Mouse (Mus musculus) forebrain, embryonic 12.5 days (tissue): Measurements from ENCODE around the gene Scn11a. TPM values are rescaled to one million over a fixed set of nuclear protein-coding genes. Genes with fewer than 3 reads are reported as not detected.
A peak's percentile ranks its signal among the peaks of the same experiment; 100 is the strongest.

Source experiments
- ATAC-seq: fragments of 200-750 bp; cut with Nextera tagmentation; 2 replicates; pipeline ENCODE4 v1.8.0; 2017; ENCODE audit warnings: moderate TSS enrichment; ENCODE audit not compliant: low FRiP score
- H3K27ac ChIP-seq: fragments of 300-500 bp; sonication (generic); 2 replicates; pipeline ENCODE4 v1.5.1; 2016; ENCODE audit warnings: mild to moderate bottlenecking
- H3K27me3 ChIP-seq: fragments of 300-500 bp; sonication (generic); 2 replicates; pipeline ENCODE4 v1.6.1; 2016; ENCODE audit warnings: mild to moderate bottlenecking
- H3K36me3 ChIP-seq: fragments of 300-500 bp; sonication (generic); replicated peaks from 2 replicates; pipeline ENCODE4 v1.6.1; 2016; ENCODE audit warnings: mild to moderate bottlenecking
- H3K4me1 ChIP-seq: fragments of 300-500 bp; sonication (generic); 2 replicates; pipeline ENCODE4 v1.6.1; 2016
- H3K4me2 ChIP-seq: fragments of 300-500 bp; sonication (generic); 2 replicates; pipeline ENCODE4 v1.6.1; 2016; ENCODE audit warnings: mild to moderate bottlenecking, moderate library complexity
- H3K4me3 ChIP-seq: fragments of 300-500 bp; sonication (generic); replicated peaks from 2 replicates; pipeline ENCODE4 v1.5.1; 2016; ENCODE audit warnings: mild to moderate bottlenecking
- H3K9ac ChIP-seq: fragments of 300-500 bp; sonication (generic); 2 replicates; pipeline ENCODE4 v1.6.1; 2016; ENCODE audit warnings: mild to moderate bottlenecking
- H3K9me3 ChIP-seq: fragments of 300-500 bp; sonication (generic); 2 replicates; pipeline ENCODE4 v1.6.1; 2016
- WGBS: fragments of 180-500 bp; shearing (Covaris S2); methylation state at CpG from one replicate; pipeline ENCODE4 v1.1.7; 2016; 5-methylcytosine and 5-hydroxymethylcytosine counted together
- polyA plus RNA-seq: library from polyadenylated mRNA; unstranded; fragments of >200 nt; fragmentation: Nextera tagmentation; extraction: Ambion mirVana; gene quantifications from 2 replicates; pipeline ENCODE4 v1.2.1, GENCODE M21; 2016

Gene Scn11a
- polyA plus RNA-seq, 1 experiment from 2014 or later: 0.88 TPM

DNA sequence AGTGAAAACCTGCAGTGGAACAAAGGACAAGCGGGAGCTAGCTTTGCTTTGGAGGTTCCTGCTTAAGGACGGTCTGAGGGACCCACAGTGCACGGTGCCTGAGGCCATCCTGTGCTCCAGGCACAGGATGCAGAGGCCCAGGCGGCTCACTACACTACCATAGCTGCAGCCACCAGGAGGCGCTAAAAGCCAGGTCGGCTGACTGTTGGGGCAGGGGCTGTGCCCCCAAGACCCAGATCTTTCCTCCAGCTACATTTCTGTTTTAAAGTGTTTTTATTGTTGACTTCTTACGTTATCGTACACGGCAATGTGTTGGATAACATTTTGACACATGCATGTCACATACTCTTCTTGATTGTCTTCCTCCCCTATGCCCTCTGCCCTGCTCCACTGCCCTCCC lies 32.8 kb downstream of the Scn11a start:
- WGBS: 61% methylated on average over 9 of the region's 9 CpGs

DNA sequence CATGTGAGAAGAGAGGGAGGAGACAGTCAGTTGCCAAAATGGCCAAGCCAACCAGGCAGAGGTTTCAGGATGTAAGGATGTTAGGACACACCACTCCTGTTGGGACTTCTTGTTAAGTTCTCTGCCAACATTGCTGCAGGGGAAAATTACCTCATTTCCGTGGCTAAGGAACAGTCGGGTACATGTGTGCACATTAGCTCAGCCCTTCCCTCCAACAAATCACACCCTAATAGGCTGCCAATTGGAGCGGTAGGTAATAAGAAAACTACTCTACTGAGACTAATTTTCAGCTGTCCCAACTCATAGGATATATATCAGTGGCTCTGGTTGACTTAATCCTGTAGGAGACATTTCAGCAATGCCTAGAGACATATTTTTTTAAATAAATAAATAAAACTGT lies 44.4 kb downstream of the Scn11a start:
- H3K9me3 ChIP-seq: no peaks in the 10 kb centered on the region
- H3K36me3 ChIP-seq: no peaks in the 10 kb centered on the region
- WGBS: 91% methylated on average over 3 of the region's 3 CpGs
- no peaks in the 10 kb centered on the region for H3K27me3 ChIP-seq
- no peak overlapping the region for H3K4me2 ChIP-seq
- no peaks in the 10 kb centered on the region for H3K4me1 ChIP-seq
- no peak overlapping the region for H3K27ac ChIP-seq
- no peak for ATAC-seq
- H3K4me3 ChIP-seq: no peak overlapping the region
- H3K9ac ChIP-seq: no peak overlapping the region

More for the DNA sequence above, 32.8 kb downstream of the Scn11a start:
- Histone ChIP-seq H3K4me1 (no peaks in the 10 kb centered on the region), H3K9ac (no peak overlapping the region), H3K27me3 (no peaks in the 10 kb centered on the region), H3K27ac (no peak overlapping the region), H3K9me3 (peaks cover 2% of the 10 kb centered on the region; the same call in 1 of the 2 replicates), H3K4me3 (no peak overlapping the region), H3K4me2 (no peak overlapping the region), H3K36me3 (no peaks in the 10 kb centered on the region)
- no peak for ATAC-seq

DNA sequence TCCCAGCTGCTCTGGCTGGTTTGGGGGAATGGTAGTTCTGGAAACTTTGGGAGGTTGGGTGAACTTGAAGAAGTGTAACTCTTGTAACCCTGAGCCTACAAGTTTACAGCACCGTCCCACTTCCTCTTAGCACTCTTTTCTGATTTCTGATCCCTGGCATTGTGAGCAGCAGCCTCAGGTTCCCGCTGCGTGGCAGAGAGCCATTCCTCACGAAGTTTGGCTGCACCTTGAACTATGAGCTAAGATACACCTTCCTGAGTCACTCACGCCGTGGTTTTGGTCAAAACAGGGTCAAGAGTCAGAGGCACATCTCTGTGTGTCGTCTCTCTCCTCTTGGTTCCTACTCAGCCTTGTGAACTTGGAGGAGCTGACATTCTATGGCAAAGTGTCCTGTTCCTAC lies 48.6 kb downstream of the Scn11a start:
- Histone ChIP-seq H3K9ac (no peak overlapping the region), H3K27ac (no peak overlapping the region), H3K4me2 (no peak overlapping the region), H3K4me3 (no peak overlapping the region), H3K9me3 (0 out of 2 replicates have a peak, but pooled peaks cover 5% of the 10 kb centered on the region), H3K36me3 (no peaks in the 10 kb centered on the region), H3K27me3 (no peaks in the 10 kb centered on the region), H3K4me1 (no peaks in the 10 kb centered on the region)
- no peak for ATAC-seq
- WGBS: 91% methylated on average over 7 of the region's 7 CpGs

DNA sequence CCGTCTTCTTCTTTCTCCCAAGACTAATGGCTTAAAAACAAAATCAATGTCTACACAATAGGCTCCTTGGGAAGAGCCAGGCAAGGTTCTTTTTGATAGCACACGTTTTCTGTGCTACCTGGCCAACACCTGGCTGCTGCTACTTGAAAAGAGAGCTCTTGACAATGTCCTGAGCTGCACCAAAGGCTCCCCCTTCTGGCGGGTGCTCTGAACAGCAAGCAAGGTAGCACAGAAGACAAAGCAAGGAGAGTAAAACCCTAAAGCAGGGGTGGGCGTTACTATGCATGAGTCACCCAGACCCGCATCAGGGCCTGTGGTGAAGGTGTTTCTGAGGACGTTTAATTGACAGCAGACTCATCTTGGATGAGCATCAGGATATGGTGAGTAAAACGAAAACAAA lies 56.7 kb downstream of the Scn11a start:
- no peak for ATAC-seq
- Histone ChIP-seq H3K27me3 (no peaks in the 10 kb centered on the region), H3K36me3 (no peaks in the 10 kb centered on the region), H3K27ac (no peak overlapping the region), H3K4me3 (no peak overlapping the region), H3K4me2 (no peak overlapping the region), H3K9me3 (no peaks in the 10 kb centered on the region), H3K9ac (no peak overlapping the region), H3K4me1 (no peaks in the 10 kb centered on the region)
- 41% methylated on average over 7 of the region's 7 CpGs for WGBS

DNA sequence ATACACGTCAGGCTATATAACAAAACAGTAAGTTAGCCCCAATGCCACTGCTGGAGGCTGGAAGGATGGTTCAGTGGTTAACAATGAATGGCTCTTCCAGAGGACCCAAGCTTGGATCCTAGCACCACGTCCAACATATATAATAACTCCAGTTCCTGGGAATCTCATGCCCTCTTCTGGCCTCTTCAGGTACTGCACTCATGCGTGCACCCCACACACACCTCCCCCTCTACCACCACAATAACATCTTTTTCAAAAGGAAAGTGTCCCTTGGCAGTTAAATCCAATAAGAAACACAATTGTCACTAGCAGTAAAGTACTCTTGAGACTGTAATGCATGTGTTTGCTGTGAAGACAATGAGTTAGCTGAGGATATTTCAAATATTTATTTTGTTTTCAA lies 65.0 kb downstream of the Scn11a start:
- Histone ChIP-seq H3K4me1 (no peaks in the 10 kb centered on the region), H3K27me3 (no peaks in the 10 kb centered on the region), H3K9me3 (0 out of 2 replicates have a peak, but pooled peaks cover 4% of the 10 kb centered on the region), H3K27ac (no peak overlapping the region), H3K36me3 (no peaks in the 10 kb centered on the region), H3K4me2 (no peak overlapping the region), H3K4me3 (no peak overlapping the region), H3K9ac (no peak overlapping the region)
- 89% methylated on average over 3 of the region's 3 CpGs for WGBS
- no peak for ATAC-seq

DNA sequence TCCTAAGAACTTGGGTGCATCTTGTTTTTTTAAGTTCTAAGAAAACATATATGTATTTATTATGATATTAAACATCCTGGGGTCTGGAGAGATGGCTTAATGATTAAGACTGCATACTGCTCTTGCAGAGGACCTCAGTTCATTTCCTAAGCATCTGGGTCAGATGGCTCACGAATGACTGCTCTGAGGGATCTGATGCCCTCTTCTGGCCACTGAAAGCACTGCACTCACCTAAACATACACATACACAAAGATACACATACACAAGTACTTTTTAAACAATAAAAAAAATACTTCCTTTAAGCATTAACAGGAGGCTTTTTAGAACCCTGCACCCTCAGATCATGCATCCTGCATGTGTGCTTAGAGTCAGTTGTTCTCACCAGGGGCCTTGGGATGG lies 65.8 kb downstream of the Scn11a start:
- Histone ChIP-seq H3K27me3 (no peaks in the 10 kb centered on the region), H3K4me3 (no peak overlapping the region), H3K4me1 (no peaks in the 10 kb centered on the region), H3K9me3 (0 out of 2 replicates have a peak, but pooled peaks cover 4% of the 10 kb centered on the region), H3K4me2 (no peak overlapping the region), H3K36me3 (no peaks in the 10 kb centered on the region), H3K27ac (no peak overlapping the region), H3K9ac (no peak overlapping the region)
- no peak for ATAC-seq
- WGBS: 86% methylated on average over 1 of the region's 1 CpGs

DNA sequence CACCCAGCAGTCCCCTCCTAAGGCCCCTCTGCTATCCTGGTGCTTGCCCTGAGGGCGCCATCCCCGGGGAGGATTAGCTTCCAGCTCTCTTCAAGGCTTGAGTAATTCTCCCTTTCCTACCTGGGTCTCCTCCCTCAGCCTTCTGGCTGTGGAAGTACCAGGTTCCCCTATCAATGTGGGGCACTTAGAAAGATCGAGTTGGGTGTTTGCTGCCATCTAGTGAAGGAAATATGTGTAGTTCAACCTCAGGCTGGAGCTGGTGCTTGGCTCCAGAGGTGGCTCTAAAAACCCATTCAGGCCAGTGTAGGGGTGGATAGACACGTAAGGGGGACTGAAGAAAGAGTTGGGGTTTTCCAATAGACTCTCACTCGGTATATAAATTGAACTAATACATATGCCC lies 73.7 kb downstream of the Scn11a start:
- H3K27ac ChIP-seq: no peak overlapping the region
- no peaks in the 10 kb centered on the region for H3K9me3 ChIP-seq
- WGBS: 7% methylated on average over 5 of the region's 5 CpGs
- H3K4me3 ChIP-seq: no peak overlapping the region
- ATAC-seq: 0 out of 2 replicates have a peak, but pooled peaks have one; percentile 36
- no peaks in the 10 kb centered on the region for H3K27me3 ChIP-seq
- no peak overlapping the region for H3K9ac ChIP-seq
- H3K4me2 ChIP-seq: no peak overlapping the region
- H3K36me3 ChIP-seq: no peaks in the 10 kb centered on the region
- no peaks in the 10 kb centered on the region for H3K4me1 ChIP-seq

DNA sequence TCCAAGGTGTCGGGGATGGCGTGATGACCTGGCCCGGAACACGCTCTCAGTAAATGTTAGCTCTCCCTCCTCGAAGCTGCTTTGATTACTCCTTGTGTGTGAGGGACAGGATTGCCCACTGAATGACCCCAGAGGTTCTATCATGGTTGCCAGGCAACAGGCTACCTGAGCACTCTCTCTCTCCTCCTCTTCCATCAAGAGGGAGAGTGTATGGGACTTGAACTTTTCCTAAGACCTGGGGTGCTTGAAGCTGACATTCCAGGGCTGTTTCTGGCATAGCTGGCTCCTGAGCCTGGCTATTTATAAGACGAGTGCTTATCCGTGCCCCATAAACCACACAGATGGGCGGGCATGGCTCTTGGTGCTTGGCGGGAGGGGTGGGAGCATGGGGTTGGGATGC lies 76.1 kb downstream of the Scn11a start:
- 81% methylated on average over 9 of the region's 9 CpGs for WGBS
- H3K27me3 ChIP-seq: no peaks in the 10 kb centered on the region
- no peaks in the 10 kb centered on the region for H3K9me3 ChIP-seq
- H3K27ac ChIP-seq: no peak overlapping the region
- H3K4me1 ChIP-seq: no peaks in the 10 kb centered on the region
- H3K4me3 ChIP-seq: no peak overlapping the region
- H3K4me2 ChIP-seq: no peak overlapping the region
- ATAC-seq: no peak
- no peak overlapping the region for H3K9ac ChIP-seq
- H3K36me3 ChIP-seq: no peaks in the 10 kb centered on the region

DNA sequence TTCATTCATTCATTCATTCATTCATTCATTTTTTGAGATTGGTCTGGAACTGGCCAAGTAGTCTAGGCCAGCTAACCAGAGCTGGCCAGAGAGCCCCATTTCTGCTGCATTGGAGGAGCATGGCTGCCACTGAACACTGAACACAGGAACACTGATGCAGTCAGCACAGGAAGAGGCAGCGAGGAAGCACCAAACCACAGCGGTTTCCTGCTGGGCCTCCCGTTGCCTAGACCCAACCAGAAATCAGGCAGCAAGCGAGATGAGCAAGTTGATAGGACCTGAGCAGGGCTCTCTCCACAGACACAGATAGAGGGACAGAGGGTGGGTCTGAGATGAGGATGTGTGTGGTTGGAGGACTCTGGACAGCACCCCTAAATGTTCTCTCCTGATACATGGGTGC lies 81.4 kb downstream of the Scn11a start:
- WGBS: 84% methylated on average over 4 of the region's 4 CpGs
- Histone ChIP-seq H3K4me3 (no peak overlapping the region), H3K4me2 (no peak overlapping the region), H3K27ac (no peak overlapping the region), H3K4me1 (no peaks in the 10 kb centered on the region), H3K27me3 (no peaks in the 10 kb centered on the region), H3K9me3 (no peaks in the 10 kb centered on the region), H3K36me3 (no peaks in the 10 kb centered on the region), H3K9ac (no peak overlapping the region)
- no peak for ATAC-seq

DNA sequence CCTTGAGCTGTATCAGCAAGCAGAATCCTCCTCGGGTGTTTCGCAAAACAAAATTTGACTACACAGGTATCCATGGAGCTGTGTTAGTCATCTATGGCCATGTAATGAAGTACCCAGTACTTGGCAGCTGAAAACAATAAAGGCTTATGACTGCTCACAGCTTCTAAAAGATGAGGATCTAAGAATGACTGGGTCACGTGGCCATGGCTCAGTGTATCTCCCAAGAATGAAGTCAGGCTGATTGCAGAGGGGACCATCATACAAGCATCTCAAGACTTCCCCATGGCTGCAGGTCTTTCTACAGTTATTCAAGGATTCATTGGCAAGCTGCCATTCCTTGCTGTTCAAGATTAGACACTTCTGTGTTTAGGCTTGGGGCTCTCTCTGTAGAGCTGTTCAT lies 81.9 kb downstream of the Scn11a start:
- Histone ChIP-seq H3K4me1 (no peaks in the 10 kb centered on the region), H3K9me3 (no peaks in the 10 kb centered on the region), H3K9ac (no peak overlapping the region), H3K27me3 (no peaks in the 10 kb centered on the region), H3K4me2 (no peak overlapping the region), H3K27ac (no peak overlapping the region), H3K36me3 (no peaks in the 10 kb centered on the region), H3K4me3 (no peak overlapping the region)
- 89% methylated on average over 3 of the region's 3 CpGs for WGBS
- no peak for ATAC-seq

DNA sequence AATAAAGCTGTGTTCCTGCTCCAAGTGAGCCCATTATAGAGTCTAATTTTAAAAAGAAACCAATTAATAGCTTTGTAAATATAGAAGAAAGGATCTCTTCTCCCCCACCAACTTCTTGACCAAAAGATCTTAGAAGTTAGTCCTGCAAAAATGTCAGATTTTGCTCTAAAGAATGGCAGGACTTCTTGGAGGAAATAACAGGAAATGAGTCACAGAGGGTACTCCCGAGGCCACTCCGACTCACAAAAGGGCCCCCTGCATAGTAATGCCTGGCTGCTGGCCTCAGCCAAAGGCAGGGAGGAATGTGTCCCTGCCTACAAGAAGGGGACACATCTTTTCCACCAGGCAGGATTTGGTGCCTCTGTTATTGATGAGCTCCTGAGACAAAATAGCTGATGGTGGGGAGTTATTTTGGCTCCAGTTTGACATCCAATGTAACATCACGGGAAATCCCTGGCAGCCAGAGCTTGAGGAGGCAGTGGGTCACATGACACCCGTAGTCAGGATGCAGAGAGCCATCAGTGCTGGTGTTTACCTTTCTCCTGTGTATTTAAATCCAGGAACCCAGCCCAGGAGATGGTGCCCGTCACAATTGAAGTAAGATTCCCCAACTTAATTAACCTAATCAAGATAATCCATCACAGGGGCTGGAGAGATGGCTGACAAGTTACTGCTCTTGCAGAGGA lies 84.0 kb downstream of the Scn11a start:
- H3K9ac ChIP-seq: no peak overlapping the region
- no peaks in the 10 kb centered on the region for H3K4me1 ChIP-seq
- no peak overlapping the region for H3K4me2 ChIP-seq
- WGBS: 49% methylated on average over 5 of the region's 5 CpGs
- H3K27ac ChIP-seq: no peak overlapping the region
- no peak for ATAC-seq
- H3K9me3 ChIP-seq: no peaks in the 10 kb centered on the region
- H3K36me3 ChIP-seq: no peaks in the 10 kb centered on the region
- H3K4me3 ChIP-seq: no peak overlapping the region
- no peaks in the 10 kb centered on the region for H3K27me3 ChIP-seq

DNA sequence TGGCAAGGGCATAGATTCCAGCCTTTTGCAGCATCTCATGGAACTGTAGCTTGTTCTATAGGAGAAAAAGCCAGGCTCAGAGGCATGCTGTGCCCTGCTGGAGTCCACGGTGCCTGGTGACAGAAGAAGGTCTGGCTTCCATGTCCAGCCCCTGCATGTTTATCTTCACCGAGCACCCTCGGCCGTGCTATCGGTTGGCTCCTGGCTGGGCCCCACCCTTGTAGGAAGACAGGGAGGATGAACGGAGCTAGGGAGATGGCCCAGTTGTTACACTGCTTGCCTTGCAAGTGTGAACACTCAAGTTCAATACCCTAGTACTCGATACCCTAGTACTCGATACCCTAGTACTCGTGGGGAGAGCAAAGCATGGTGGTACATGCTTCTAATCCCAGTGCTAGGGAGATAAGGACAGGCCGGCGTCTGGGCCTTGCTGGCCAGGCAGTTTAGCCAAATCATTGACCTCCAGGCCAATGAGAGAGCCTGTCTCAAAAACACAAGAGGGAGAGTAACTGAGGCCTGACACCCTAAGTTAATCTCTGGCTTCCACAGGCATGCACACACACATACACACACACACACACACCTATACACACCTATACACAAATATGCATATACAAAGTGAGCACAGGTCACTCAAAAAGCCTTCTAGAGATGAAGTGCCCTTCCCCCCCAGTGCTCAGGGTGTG lies 96.7 kb downstream of the Scn11a start:
- H3K9me3 ChIP-seq: no peaks in the 10 kb centered on the region
- H3K27ac ChIP-seq: no peak overlapping the region
- no peaks in the 10 kb centered on the region for H3K36me3 ChIP-seq
- H3K27me3 ChIP-seq: no peaks in the 10 kb centered on the region
- H3K4me3 ChIP-seq: no peak overlapping the region
- no peak for ATAC-seq
- H3K4me2 ChIP-seq: no peak overlapping the region
- 88% methylated on average over 11 of the region's 11 CpGs for WGBS
- H3K4me1 ChIP-seq: peaks cover 14% of the 10 kb centered on the region
- H3K9ac ChIP-seq: no peak overlapping the region

DNA sequence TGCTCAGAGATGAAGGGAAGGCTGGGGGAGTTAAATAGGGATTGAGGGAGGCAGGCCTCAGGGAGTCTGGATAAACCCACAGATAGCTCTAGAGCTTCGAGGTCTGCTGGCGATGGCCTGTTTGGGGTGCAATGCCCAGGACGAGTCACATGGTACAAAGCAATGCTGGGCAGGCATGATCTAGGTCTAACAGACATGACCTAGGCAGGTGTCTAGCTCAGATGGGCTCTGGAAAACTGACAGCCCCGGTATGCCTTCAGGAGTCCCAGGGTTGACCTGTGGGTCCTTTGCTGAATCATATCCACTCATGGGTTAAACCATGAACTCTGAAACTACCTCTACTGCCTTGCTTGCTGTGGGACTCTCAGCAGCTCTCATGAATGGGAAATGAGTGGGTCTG lies 98.3 kb downstream of the Scn11a start:
- no peaks in the 10 kb centered on the region for H3K27me3 ChIP-seq
- no peak for ATAC-seq
- H3K4me1 ChIP-seq: peaks cover 14% of the 10 kb centered on the region
- no peaks in the 10 kb centered on the region for H3K36me3 ChIP-seq
- no peaks in the 10 kb centered on the region for H3K9me3 ChIP-seq
- H3K4me2 ChIP-seq: no peak overlapping the region
- WGBS: 92% methylated on average over 4 of the region's 4 CpGs
- no peak overlapping the region for H3K9ac ChIP-seq
- H3K4me3 ChIP-seq: no peak overlapping the region
- no peak overlapping the region for H3K27ac ChIP-seq
